ENCODE assay signal across 28 mouse cellular contexts in the genomic region with DNA sequence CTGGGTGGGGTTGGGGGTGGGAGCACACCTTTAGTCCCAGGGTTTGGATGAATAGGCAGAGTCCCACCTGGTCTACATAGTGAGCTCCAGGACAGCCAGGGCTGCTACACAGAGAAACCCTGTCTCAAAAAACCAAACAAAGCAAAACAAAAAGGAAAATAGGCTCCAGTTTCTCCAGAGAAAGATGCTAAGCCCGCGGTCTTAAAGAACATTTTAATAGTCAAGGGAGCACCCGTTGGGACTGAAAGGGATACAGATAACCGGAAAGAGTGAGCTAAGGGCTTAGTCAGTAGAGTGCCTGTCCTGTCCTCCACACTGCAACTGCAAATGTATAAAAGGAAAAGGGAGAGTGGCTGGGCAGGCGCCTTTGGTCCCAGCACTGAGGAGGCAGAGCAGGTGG. TPM values are rescaled to one million over a fixed set of nuclear protein-coding genes. Genes with fewer than 3 reads are reported as not detected.
"Had no signal": no experiment of that assay in that cellular context is flagged by ENCODE, and none has a peak within 500 bp of the region (broad histone marks: within the 10 kb centered on the region; RNA-seq: fewer than 3 reads in every experiment).

No protein-coding gene starts in this region.

- H3K4me2 ChIP-seq: kidney, embryonic 15.5 days; limb, embryonic 12.5 days; limb, embryonic 15.5 days; lung, embryonic 14.5 days; midbrain, embryonic 13.5 days had no signal

- H3K4me3 ChIP-seq: kidney, embryonic 15.5 days; left cerebral cortex, adult 2 months; limb, embryonic 12.5 days; limb, embryonic 15.5 days; midbrain, embryonic 13.5 days had no signal

- H3K4me1 ChIP-seq: limb, embryonic 15.5 days had no signal

- H3K36me3 ChIP-seq: kidney, embryonic 15.5 days; limb, embryonic 12.5 days; limb, embryonic 15.5 days; midbrain, embryonic 13.5 days had no signal

- H3K27me3 ChIP-seq: kidney, embryonic 15.5 days; limb, embryonic 12.5 days; limb, embryonic 15.5 days; midbrain, embryonic 13.5 days had no signal

- DNase-seq: kidney, adult 11 months; kidney, adult 8-10 months; kidney, postnatal 10 days; kidney, postnatal 36 days; layer of hippocampus, postnatal 36 days; left cerebral cortex, postnatal 4 days; lung, embryonic 14.5 days; right cerebral cortex, adult 18-20 months; right cerebral cortex, postnatal 14 days; right cerebral cortex, postnatal 4 days; thymus, adult 2 months; thymus, postnatal 14 days had no signal

- ATAC-seq: lung, postnatal 0 days; midbrain, embryonic 13.5 days had no signal

- H3K27ac ChIP-seq: kidney, embryonic 15.5 days; left cerebral cortex, adult 2 months; limb, embryonic 12.5 days; limb, embryonic 15.5 days; macrophage; midbrain, embryonic 13.5 days; stomach, postnatal 0 days had no signal

- H3K9ac ChIP-seq: kidney, embryonic 15.5 days; limb, embryonic 12.5 days; limb, embryonic 15.5 days; lung, embryonic 14.5 days; midbrain, embryonic 13.5 days had no signal

- H3K9me3 ChIP-seq: kidney, embryonic 15.5 days; limb, embryonic 12.5 days; limb, embryonic 15.5 days; midbrain, embryonic 13.5 days had no signal

RNA-seq across cellular contexts. Expression of gene Inhbc, which starts 3.1 kb away (rescaled TPM):
- total RNA-seq: layer of hippocampus, adult 8-10 months; layer of hippocampus, postnatal 10 days; layer of hippocampus, postnatal 36 days; left cerebral cortex, adult 2 months; left cerebral cortex, postnatal 14 days; left cerebral cortex, postnatal 4 days; megakaryocyte, adult 5-6 weeks; midbrain, postnatal 0 days had no signal
- polyA plus RNA-seq: limb, embryonic 12.5 days; limb, embryonic 15.5 days; lung, embryonic 14.5 days; lung, postnatal 0 days; macrophage; midbrain, embryonic 13.5 days; midbrain, postnatal 0 days; neural tube, embryonic 11.5 days; neural tube, embryonic 14.5 days; stomach, postnatal 0 days; thymus, adult 2 months had no signal

RNA-seq across cellular contexts. Expression of gene Inhbe, which starts 12.9 kb away (rescaled TPM):
- total RNA-seq: layer of hippocampus, adult 8-10 months; layer of hippocampus, postnatal 10 days; layer of hippocampus, postnatal 36 days; left cerebral cortex, postnatal 4 days; midbrain, postnatal 0 days had no signal
- polyA plus RNA-seq: kidney, embryonic 15.5 days; lung, postnatal 0 days; macrophage; midbrain, embryonic 13.5 days; midbrain, postnatal 0 days; neural tube, embryonic 11.5 days; stomach, embryonic 14.5 days; thymus, adult 2 months had no signal

RNA-seq across cellular contexts. Expression of gene Gli1, which starts 25.3 kb away (rescaled TPM):
- total RNA-seq: megakaryocyte, adult 5-6 weeks had no signal
- polyA plus RNA-seq: macrophage had no signal
